Mouse (Mus musculus) thymus, postnatal 4 days (tissue): ENCODE results near the gene Gdap1l1.
A peak's percentile ranks its signal among the peaks of the same experiment; 100 is the strongest.
"Not testable (repeated sequence)": the region's sequence is repeated elsewhere in the genome, so short reads cannot be mapped to it uniquely, and the experiment has no call there.

ENCODE experiments used
- DNase-seq: peaks from one replicate; pipeline ENCODE4 v3.0.0; 2021

The Gdap1l1 gene

DNA sequence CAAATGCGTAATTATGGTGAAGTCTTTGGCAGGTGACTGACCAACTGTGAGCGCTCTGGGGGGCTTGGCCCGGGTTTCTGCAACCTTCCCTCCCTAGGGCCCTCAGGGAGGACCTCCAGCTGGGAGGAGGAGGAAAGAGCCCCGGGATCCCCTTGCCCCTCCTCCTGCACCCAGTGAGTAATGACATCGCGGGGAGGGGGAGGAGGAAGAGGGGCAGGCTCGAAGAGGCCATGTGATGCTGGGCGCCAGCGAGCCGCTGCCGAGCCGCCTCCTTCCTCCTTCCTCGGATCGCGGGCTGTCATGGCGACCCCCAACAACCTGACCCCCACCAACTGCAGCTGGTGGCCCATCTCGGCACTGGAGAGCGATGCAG, at the start of gene Gdap1l1:
Gene Gdap1l1 (plus strand): TSS at position 231 of the 373 bp plus-strand sequence.
- DNase-seq, result no peak

GRCm38 (mm10) chr2:163392436-163392835, 45.8 kb upstream of the Gdap1l1 start:
- no peak for DNase-seq

DNA sequence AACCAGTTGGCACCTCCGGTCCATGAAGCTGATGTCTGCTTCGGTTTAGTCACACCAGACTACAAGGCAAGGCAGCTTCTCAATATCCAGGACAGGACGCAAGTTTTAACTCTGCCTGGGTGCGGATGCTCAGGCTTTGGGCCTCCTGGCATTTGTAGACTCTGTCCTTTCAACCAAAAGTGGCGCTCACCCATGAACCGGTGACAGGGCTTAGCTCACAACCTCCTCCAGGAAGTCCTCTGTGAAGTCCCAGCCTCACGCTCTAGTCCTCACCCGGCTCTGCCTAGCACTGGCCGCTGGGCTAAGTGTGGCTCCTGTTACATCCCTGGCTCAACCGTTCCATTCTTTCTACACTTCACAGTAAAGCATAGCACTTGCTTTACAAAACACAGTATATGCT, 45.0 kb upstream of the Gdap1l1 start:
- DNase-seq, result no peak

DNA sequence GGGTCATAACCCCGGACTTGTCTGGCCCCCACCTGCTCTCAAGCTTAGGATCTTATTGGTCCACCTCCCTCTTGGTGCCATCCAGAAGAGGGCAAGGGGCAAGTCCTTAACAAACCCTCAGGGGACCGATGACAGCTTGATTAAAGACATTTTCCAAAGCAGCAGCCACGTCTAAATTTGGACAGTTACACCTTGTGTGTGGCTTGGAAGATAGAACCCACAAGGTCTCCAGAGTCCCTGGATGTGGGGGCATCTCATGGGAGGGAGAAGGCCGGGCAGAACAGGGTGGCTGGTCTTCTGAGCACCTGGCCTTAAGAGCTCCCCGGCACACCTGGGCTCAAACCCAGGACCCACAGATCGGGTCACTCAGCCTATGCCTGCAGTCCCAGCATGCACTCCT, 44.3 kb upstream of the Gdap1l1 start:
- no peak for DNase-seq

GRCm38 (mm10) chr2:163394977-163395376, 43.3 kb upstream of the Gdap1l1 start:
- no peak for DNase-seq

GRCm38 (mm10) chr2:163397071-163397470, 41.2 kb upstream of the Gdap1l1 start:
- DNase-seq, result no peak

GRCm38 (mm10) chr2:163397905-163398304, 40.4 kb upstream of the Gdap1l1 start, which contains the start of gene Jph2:
Gene Jph2, minus strand, starts transcription at chr2:163397993.
- no peak for DNase-seq

DNA sequence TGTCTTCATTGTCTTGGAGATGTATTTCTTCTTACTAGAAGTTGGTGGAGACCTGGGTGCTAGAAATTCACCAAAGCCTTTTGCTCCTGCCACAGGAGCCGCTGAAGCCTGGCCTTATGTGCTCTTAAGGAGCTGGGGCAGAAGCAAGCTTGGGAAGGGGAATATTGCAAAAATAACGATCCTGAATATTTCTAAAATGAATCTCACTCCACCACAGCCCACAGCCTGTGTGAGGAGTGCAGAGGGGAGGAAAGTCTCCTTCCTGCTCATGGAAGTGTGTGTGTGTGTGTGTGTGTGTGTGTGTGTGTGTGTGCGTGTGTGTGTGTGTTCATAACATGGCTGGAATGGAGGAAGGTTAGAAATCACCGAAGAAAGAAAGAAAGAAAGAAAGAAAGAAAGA, 39.5 kb upstream of the Gdap1l1 start:
- DNase-seq, result no peak

DNA sequence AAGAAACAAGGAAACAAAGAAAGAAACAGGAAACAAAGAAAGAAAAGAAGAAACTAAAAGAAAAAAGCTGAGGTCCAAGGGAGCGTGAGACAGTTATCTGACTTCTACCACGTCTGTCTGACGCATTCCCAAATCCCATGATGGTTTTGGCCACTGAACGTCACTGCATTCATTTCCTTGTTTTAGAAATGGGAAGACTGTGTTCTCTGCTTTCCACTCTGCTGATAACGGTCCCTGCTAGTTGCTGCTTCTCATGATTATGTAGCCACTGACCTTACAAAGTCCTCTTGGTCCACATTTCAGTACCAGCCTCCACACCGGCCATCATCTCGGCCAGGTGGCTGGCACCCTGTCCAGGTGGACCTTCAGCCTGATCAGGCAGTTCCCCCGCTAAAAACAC, 39.1 kb upstream of the Gdap1l1 start:
- DNase-seq, result no peak

GRCm38 (mm10) chr2:163401221-163401620, 37.1 kb upstream of the Gdap1l1 start:
- peak; percentile 77 for DNase-seq

DNA sequence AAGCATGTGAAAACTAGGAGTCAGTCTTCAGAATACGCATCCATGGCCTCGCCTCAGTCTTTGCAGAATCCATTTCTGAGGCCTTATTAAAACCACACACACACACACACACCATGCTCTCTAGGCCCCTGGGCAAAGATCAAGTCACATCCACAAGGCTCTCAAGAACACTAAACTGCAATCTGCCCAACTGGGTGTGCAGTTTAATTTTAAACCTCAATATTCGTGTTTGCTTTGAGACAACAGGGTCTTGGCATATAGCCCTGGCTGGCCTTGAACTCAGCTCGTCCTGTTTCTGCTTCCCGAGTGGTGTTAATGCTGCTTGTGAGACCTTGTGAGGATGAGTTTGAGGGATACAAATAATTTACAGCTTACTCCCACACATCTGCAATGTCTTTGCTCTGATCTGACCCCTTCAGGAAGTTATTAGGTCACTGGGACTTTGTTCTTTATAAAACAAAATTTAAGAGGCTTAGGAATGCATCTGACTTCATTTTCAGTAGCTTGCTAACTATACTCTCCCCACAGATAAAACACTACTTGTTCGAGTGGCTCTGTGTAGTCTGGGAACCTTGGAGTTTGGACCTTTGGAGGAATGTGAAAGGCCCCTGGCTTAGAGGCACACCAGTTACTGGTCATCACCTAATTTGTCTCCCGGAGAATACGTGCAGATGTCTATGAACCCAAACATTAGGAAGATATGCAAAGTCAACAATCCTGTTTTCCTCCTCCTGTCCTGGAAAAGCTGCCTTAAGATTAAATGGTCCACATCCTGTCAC, 34.0 kb upstream of the Gdap1l1 start:
- DNase-seq, result no peak

GRCm38 (mm10) chr2:163410211-163410610, 28.1 kb upstream of the Gdap1l1 start:
- no peak for DNase-seq

- DNase-seq, result not testable (repeated sequence)
These were observed 26.9 kb upstream of the Gdap1l1 start for GRCm38 (mm10) chr2:163411344-163411743.

GRCm38 (mm10) chr2:163411840-163412239, 26.4 kb upstream of the Gdap1l1 start:
- DNase-seq, result no peak

DNA sequence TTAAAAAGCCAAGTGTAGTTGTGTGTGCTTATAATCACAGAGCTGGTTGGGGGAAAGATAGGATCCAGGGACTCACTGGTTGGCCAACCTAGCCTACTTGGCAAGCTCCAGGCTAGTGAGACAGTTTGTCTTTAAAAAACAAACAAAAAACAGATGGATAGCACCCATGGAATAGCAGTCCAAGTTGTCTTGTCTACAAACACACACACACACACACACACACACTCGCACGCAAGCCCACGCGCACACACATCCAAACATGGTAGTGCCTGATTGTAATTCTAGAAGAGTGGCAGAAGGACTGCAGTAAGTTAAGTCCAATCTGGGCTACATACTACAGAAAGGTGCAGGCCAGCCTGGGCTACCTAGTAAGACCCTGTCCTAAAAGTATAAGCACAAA, 25.9 kb upstream of the Gdap1l1 start:
- DNase-seq, result no peak

DNA sequence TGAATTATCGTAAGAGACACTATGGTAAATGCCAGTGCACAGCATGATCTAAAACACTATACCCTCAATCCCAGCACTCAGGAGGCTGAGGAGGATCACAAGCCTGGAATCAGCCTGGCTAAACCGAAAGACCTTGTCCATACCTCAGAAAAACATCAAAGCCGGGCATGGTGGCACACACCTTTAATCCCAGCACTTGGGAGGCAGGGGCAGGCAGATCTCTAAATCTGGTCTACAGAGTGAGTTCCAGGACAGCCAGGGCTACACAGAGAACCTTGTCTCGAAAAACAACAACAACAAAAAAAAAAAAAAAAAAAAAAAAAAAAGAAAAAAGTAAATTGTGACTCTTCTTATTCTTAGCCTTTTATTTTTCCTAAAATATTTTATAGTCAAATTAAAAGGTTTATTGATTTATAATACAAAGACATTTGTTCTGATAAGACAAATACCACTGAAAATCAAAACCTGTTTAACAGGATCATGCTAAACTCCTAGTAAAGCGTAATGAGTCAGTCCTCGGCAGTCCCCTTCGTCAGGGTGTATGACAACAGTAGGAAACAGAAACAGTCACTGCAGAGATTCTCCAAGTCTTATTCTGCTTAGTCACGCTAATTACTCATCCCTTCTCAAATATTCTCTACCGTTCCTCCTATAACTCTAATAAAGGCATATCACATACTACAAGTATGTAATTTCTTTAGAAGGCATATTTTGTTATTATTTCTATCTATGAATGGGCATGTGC, 25.3 kb upstream of the Gdap1l1 start:
- no peak for DNase-seq

GRCm38 (mm10) chr2:163417026-163417425, 21.2 kb upstream of the Gdap1l1 start:
- DNase-seq, result no peak

DNA sequence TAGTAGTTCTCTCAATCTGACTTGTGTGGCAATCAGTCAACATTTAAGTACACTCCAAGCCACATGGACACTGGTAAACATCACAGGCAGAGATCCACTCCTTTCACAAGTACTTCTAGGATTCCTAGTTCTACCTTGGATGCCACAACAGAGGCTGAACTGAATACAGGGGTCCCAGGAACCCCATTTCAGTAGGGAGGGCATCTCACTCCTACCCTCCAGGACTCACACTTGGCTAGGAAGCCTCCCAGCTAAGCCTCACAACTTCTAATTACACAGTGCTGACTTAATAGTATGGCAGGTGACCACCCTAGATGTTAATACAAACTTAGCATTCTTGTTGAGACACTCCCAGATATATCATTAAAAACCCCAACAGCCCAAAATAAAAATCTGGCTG, 20.4 kb upstream of the Gdap1l1 start:
- DNase-seq, result no peak

GRCm38 (mm10) chr2:163418841-163419345, 19.4 kb upstream of the Gdap1l1 start:
- no peak for DNase-seq

GRCm38 (mm10) chr2:163419346-163420045, 18.8 kb upstream of the Gdap1l1 start:
- DNase-seq, result peak; percentile 99

DNA sequence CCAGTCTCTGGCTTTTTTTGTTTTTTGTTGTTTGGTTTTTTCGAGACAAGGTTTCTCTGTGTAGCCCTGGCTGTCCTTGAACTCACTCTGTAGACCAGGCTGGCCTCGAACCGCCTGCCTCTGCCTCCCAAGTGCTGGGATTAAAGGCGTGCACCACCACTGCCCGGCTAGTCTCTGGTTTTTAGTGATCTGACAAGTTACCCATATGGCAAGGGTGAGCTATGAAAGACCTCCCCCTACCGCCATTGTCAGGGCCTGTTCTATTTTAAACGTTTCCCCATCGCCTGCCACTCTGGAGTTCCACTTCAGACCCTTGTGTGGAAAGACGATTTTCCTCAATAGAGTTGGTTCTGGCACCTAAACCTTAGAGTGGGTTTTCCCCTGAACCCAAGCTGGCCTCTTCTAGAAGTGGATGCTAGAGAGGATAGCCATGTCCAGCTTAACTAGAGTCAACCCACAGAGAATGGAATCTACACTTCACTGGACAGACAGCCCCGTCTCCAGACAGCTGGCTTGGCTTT, 17.9 kb upstream of the Gdap1l1 start:
- DNase-seq, result peak; percentile 20

DNA sequence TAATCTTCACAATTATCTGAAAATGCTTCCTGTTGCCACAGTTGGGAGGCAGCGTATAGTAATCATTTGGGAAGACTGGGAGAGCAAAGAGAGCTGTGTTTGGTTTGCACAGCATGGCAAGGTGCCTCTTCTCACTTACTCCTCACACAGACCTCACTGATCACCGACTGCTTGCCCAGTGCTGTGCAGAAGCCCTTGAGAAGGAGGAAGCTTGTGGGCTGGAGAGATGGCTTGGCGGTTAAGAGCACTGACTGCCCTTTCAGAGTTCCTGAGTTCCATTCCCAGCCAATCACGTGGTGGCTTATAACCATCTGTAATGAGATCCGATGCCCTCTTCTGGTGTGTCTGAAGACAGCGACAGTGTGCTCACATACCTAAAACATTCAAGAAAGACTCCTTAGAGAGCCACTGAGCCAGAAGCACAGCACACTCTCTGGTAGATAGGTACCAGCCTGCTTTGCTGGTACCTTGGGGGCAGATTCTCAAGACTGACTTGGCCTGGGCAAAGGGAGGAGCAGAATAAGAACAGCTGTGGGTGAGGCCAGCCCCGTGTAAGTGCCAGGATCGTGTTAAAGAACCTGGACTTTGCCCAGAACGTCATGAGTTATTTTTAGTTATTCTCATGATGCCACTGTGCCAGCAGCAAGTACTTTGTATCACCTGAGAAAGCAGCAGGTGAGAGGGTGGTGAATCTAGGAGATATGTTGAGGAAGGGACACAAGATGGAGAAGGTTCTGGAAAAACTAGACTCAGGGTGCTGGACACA, 15.2 kb upstream of the Gdap1l1 start:
- DNase-seq, result no peak
